Mouse (Mus musculus): ENCODE results near the gene Osbp.

Osbp gene

GRCm38 (mm10) chr19:11989334-11989733 is 23.6 kb downstream of the Osbp start:
- no peak for DNase-seq (ENCODE audit: low spot score)

DNA sequence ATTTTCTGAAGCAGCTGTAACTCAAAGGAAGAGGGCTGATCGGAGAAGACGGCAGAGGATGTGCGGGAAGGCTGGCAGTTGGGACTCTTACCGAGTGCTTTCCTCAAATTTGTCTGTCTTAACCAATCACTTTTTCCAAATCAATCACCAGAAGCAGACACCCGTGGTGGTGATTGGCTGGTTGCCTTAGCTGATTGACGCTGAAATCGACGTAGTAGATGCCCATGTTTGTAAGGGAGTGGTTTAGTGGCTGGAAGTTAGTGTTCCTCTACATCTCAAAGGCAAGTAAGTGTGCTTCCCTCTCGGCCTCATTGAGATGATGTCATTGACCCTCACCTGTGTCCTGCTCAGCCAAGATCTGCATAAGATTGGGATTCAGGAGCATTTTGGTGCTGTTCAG is 26.3 kb downstream of the Osbp start:
- no peak for DNase-seq (ENCODE audit: low spot score)

DNA sequence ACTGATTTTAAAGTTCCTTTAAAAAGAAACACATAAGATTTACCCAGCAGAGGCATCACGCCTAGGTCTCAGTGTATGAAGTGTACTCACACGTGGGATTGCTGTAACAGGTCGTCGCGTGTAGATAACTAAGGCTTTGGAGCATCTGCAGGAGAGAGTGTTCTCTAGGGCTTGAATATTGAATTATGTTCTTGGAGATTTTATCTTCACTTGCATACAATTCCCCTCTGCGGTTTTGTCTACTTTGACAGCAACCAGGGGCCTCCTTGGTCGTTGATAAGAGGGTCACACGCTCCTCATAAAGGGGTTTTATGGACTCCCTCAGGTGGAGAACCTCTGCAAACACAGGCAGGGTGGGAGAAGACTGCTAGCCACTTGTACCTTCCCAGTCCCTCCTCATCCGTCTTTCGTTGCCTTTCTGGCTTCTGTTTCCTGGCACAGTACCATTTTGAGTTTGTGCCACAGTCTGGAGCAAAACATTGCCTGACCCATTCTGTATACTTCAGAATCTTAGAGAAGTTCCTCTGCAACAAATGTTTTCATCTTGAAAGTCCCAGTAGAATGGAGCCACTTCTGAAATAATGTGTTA is 26.8 kb downstream of the Osbp start:
- no peak for DNase-seq (ENCODE audit: low spot score)

DNA sequence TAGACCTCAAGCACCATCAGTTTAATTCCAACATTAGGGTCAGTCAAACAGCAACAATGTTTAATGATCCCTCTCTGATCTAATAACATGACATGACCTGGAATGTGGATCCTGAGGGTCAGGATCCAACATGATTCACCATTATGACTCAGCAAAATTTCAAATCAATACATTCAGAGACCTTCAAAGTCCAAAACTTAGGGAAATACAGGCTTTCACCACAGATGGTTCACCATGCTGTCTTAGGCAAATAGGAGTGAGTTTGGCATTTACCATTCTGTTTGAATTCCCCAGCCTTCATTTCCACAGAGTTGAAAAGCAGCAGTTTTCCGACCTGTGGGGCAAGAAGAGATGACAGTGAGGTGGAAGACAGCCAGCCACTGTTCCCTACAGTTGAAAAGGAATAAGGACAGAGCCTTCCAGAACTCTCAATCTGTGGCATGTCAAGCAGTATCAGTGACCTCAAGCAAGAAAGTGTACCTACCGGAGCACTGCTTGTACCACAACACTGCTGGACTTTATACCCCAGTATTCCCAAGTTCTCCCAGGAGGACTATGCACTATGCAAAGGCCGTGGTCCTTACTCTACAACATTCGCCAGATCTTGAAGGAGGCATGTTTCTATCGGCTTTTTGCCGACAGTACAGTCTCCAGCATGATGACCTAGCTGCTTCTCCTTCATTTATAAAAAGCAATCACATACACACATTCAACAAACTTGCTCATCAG is 29.1 kb downstream of the Osbp start:
- no peak for DNase-seq (ENCODE audit: low spot score)

GRCm38 (mm10) chr19:11995722-11996448 is 30.1 kb downstream of the Osbp start:
- no peak for DNase-seq (ENCODE audit: low spot score)

DNA sequence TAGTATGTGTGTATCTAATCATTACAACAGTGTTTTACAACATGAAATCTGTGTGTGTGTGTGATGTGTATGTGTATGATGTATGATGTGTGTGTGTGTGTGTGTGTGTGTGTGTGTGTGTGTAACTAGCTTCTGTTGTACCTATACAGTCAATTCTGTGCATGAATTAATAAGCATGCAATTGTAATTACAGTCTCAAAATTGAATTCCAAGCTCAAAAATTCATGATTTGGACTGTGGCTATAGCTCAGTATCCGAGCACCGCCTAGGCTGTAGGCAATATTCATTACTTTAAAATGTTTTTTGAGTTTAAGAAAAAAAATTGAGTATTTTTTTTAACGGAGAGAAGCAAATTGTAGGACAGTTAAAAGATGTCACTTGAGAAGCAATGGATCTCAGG is 35.9 kb downstream of the Osbp start:
- no peak for DNase-seq (ENCODE audit: low spot score)

DNA sequence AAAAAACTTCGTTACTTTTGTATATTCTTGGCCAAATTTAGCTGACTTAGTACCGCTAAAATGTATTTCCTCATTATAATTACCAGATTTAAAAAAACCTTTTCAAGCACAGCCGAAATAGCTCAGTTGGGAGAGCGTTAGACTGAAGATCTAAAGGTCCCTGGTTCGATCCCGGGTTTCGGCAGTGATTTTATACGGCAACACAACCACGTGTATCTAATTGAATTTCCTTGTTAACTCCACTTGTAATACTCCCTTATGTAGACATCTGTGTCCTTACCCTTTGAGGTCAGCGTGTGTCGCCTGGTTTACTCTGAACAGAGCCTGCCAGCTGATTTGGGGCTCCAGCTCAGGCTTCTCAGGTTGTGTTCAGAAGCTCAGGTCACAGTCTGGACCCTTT is 36.4 kb downstream of the Osbp start:
- peak; percentile 36 for DNase-seq (ENCODE audit: low spot score)

DNA sequence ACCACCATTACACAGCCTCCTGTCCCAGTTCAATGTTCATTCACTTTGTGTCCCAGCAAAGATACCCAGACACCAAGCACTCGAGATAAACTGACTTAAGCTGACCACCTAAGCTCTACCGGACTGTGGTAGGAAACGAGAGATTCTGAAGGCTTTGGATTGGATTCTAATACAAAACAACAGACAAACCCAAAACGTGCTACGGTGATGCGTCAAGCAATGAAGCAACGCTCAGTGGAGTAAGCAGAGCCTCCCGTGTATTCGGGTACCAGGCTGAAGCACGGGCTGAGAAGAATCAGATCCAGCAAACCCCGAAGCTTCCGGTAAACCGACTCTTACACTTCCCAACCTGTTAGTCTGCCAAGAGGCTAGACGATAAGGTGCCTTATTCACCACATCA is 37.0 kb downstream of the Osbp start:
- no peak for DNase-seq (ENCODE audit: low spot score)

- DNase-seq (ENCODE audit: low spot score), result no peak
Observed at GRCm38 (mm10) chr19:12003568-12003967, 37.8 kb downstream of the Osbp start.

DNA sequence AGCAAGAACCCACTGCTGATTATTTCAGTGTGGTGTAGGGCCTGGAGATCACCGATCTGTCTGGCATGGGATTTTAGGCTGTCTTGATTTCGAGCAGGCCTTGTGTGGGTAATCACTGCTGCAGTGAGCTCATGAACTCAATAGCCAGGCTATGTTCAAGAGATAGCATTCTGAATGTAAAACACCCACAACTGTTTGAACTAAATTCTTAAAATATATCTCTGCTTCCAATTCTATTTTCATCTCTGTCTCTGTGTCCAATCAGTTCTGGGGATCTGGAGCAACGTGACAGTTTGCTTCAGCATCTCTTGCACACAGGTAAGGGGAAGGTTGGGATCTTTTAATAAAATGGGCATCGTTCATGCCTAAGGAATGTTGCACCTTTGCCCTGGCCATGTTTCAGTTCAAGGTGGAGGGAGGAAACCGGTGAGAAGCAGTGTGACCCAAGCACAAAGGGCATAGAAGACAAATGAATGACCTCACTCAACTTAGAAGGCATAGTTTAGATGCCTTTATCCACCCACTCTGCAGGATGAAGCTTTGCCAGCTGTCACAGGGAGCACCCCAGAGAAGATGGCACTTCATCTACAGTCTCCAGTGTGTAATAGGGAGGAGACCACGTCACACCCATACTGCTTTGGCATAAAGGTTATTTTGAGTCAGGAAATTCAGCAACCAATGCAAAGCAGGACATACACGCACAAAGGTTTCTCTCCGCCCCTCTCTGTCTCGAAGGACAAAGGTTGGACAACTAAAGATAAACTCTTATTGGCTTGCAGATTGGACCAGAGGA is 38.7 kb downstream of the Osbp start:
- DNase-seq (ENCODE audit: low spot score), result no peak

- DNase-seq (ENCODE audit: low spot score), result peak; percentile 85
Observed at GRCm38 (mm10) chr19:12005376-12006360, 39.9 kb downstream of the Osbp start.

DNA sequence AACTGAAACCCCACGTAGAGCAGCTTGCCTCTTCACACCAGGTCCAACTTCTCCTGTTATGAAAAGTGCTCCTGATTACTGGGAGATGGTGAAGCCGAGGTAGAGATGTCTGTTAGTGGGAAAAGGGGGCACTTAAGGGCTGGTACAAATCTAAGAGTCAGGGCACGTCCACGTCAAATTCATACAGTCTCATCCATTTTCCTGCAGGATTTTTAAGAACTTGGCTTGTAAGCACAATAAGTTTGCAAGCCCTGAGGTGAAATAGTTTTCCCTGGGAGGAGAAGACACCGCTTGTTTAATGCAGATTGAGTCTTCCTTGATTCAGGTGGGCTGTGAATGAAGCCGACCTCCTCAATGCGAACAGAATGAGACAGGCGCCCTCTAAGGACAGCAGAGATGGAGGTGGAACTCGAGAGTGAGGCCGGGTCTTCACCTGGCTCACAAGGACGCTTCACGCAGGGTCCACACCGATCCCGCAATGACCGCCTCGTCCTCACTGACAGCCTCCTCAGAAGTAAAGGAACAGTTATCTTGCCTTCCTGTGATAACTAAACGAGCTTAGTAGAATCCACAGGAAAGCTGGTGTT is 40.7 kb downstream of the Osbp start:
- DNase-seq (ENCODE audit: low spot score), result no peak

- DNase-seq (ENCODE audit: low spot score), result peak; percentile 52
Observed at GRCm38 (mm10) chr19:12007105-12007931, 41.6 kb downstream of the Osbp start.

DNA sequence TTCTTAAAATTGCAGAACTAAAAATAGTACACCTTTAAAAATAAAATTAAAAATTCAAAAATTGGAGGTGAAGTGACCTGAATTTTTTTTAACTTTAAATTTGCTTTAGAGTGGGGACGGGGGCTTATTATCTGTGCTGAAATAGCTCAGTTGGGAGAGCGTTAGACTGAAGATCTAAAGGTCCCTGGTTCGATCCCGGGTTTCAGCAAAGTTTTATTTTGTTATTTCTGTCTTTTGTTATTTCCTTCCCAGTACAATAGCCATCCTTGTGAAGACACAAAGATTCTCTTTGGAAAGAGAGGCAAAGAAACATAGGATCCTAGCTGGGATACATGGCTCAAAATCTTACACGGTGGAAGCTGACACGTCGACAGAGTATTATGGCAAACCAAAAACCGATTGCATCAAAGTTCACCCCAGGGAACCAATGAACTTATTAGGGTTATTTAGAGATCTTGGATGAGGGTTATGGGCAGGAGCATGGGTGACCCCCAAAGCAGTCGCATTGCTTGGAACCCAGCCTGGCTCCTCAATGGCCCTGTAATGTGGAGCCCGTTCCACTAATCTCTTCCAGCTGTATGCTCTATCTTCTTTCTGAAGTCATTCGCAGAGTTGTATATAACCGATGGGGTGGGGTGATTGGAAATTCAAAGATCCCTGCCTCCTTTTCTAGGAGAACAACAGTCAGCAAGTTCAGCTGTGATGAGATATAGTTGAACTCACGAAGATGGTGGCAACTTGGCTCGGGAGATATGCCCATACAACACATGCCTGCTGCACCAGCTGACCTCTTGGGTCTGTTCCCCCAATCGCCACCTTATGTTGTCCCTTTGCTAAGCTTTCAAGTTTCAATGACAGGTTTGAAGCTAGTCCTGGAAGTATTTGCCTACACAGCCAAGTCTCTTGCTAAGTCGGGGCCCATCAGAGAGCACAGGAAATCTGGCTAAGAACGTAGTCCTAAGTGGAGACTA is 43.0 kb downstream of the Osbp start:
- DNase-seq (ENCODE audit: low spot score), result no peak

- peak; percentile 72 for DNase-seq (ENCODE audit: low spot score)
Observed at GRCm38 (mm10) chr19:12009501-12010280, 44.0 kb downstream of the Osbp start.

GRCm38 (mm10) chr19:12010281-12010771 is 44.6 kb downstream of the Osbp start:
- DNase-seq (ENCODE audit: low spot score), result peak; percentile 74

DNA sequence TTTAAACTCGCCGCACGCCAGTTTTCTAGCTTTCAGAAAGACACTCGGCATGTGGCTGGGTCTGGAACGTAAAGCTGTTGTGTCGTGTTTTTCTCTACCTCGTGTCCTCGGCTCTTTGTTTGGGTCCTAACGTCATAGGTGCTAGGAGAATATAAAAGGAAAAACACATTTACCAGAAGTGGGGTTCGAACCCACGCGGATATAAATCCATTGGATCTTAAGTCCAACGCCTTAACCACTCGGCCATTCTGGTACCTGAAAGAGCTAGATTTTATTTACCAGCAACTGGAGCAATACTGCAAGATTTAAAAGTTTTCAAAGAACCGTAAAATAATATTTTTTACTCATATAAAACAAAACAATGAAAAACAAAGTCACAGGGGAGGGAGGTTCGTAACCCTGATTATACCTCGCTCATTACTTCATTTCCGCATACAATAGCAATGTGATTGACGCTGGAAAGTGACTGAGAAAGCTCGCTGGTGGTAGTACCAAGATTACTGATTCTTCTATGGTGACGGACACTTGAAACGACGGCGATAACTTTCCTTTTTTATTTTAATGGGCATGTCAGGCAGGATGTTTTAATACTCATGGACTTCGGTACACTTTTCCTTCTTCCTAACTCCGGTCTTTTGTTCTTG is 45.3 kb downstream of the Osbp start:
- DNase-seq (ENCODE audit: low spot score), result peak; percentile 74

Data from urinary bladder, postnatal 14 days (tissue).